Mouse (Mus musculus) intestine, embryonic 16.5 days (tissue): ENCODE measurements around the gene Tmx1. TPM values are rescaled to one million over a fixed set of nuclear protein-coding genes. Genes with fewer than 3 reads are reported as not detected.

ENCODE experiments used
- ATAC-seq: fragments of 200-750 bp; cut with Nextera tagmentation; 2 replicates; pipeline ENCODE4 v1.8.0; 2017; ENCODE audit warnings: moderate TSS enrichment, moderate library complexity
- H3K27ac ChIP-seq: fragments of 300-500 bp; sonication (generic); 2 replicates; pipeline ENCODE4 v1.5.1; 2014; ENCODE audit warnings: mild to moderate bottlenecking, low read length
- H3K27me3 ChIP-seq: fragments of 300-500 bp; sonication (generic); replicated peaks from 2 replicates; pipeline ENCODE4 v1.6.1; 2014; ENCODE audit warnings: low read length, control low read depth, mixed read lengths; ENCODE audit not compliant: control insufficient read depth, insufficient read depth
- H3K36me3 ChIP-seq: fragments of 300-500 bp; sonication (generic); 2 replicates; pipeline ENCODE4 v1.6.1; 2014; ENCODE audit warnings: low read length, control low read depth; ENCODE audit not compliant: control insufficient read depth, insufficient read depth
- H3K4me1 ChIP-seq: fragments of 300-500 bp; sonication (generic); 2 replicates; pipeline ENCODE4 v1.6.1; 2014; ENCODE audit warnings: low read length, control low read depth, mixed read lengths; ENCODE audit not compliant: control insufficient read depth, insufficient read depth
- H3K4me2 ChIP-seq: fragments of 300-500 bp; sonication (generic); 2 replicates; pipeline ENCODE4 v1.6.1; 2014; ENCODE audit warnings: low read depth, low read length, control low read depth
- H3K4me3 ChIP-seq: fragments of 300-500 bp; sonication (generic); 2 replicates; pipeline ENCODE4 v1.5.1; 2014; ENCODE audit warnings: mild to moderate bottlenecking, low read length
- H3K9ac ChIP-seq: fragments of 300-500 bp; sonication (generic); 2 replicates; pipeline ENCODE4 v1.6.1; 2014; ENCODE audit warnings: low read depth, low read length
- H3K9me3 ChIP-seq: fragments of 300-500 bp; sonication (generic); 2 replicates; pipeline ENCODE4 v1.6.1; 2016; ENCODE audit warnings: low read length, control low read depth; ENCODE audit not compliant: control insufficient read depth
- WGBS: fragments of 180-500 bp; shearing (Covaris S2); extraction: QIAGEN DNeasy Blood & Tissue Kit; methylation state at CpG from one replicate; pipeline ENCODE4 v1.1.7; 2014; 5-methylcytosine and 5-hydroxymethylcytosine counted together
- polyA plus RNA-seq: library from polyadenylated mRNA; unstranded; fragments of >200 nt; fragmentation: Nextera tagmentation; extraction: Ambion mirVana; gene quantifications from 2 replicates; pipeline ENCODE4 v1.2.1, GENCODE M21; 2015

Tmx1 gene
- polyA plus RNA-seq, 1 experiment from 2014 or later: 102 TPM

- H3K9me3 ChIP-seq: no peaks in the 10 kb centered on the region
- no peaks in the 10 kb centered on the region for H3K27me3 ChIP-seq
- no peak overlapping the region for H3K27ac ChIP-seq
- no peak overlapping the region for H3K4me2 ChIP-seq
- H3K4me1 ChIP-seq: 0 out of 2 replicates have a peak, but pooled peaks cover 2% of the 10 kb centered on the region
- no peak overlapping the region for H3K9ac ChIP-seq
- no peak overlapping the region for H3K4me3 ChIP-seq
- 31% methylated on average over 8 of the region's 8 CpGs for WGBS
- no peaks in the 10 kb centered on the region for H3K36me3 ChIP-seq
- no peak for ATAC-seq
These were observed 22.5 kb upstream of the Tmx1 start for GRCm38 (mm10) chr12:70430307-70430950.

DNA sequence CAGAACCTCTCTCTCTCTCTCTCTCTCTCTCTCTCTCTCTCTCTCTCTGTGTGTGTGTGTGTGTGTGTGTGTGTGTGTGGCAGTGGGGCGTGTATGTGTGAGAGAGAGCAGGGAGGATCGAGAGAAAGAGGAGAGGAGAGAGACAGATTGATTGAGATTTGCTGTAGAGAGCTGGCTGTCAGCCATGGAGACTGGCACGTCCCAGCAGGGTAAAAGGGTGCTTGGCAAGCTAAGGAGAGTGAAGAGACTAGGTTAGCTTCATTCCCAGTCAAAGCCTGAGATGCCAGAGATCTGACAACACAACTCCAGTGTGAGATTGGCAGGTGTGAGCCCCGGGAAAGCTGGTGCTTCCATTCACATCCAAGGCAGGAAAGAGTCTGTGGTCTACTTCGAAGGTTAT is 21.5 kb upstream of the Tmx1 start:
- no peak overlapping the region for H3K9ac ChIP-seq
- H3K36me3 ChIP-seq: no peaks in the 10 kb centered on the region
- H3K4me2 ChIP-seq: no peak overlapping the region
- H3K4me1 ChIP-seq: 0 out of 2 replicates have a peak, but pooled peaks cover 2% of the 10 kb centered on the region
- H3K4me3 ChIP-seq: no peak overlapping the region
- 62% methylated on average over 5 of the region's 5 CpGs for WGBS
- no peaks in the 10 kb centered on the region for H3K27me3 ChIP-seq
- H3K9me3 ChIP-seq: no peaks in the 10 kb centered on the region
- no peak overlapping the region for H3K27ac ChIP-seq
- no peak for ATAC-seq

DNA sequence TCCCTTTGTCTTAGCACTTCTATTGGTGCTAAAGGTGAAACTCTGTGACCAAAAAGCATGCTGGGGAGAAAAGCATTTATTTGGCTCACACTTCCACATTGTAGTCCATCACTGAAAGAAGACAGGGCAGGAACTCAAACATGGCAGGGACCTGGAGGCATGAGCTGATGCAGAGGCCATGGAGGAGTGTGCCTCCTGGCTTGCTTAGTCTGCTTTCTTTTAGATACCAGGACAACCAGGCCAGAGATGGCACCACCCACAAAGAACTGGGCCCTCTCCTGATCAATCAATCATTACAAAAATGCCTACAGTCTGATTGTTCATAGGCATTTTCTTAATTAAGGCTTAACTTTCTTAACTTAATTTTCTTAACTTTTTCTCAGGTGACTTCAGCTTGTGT is 2.9 kb upstream of the Tmx1 start:
- Histone ChIP-seq H3K4me3 (no peak overlapping the region), H3K36me3 (no peaks in the 10 kb centered on the region), H3K4me2 (no peak overlapping the region), H3K4me1 (peaks cover 7% of the 10 kb centered on the region), H3K27me3 (no peaks in the 10 kb centered on the region), H3K27ac (no peak overlapping the region), H3K9me3 (no peaks in the 10 kb centered on the region), H3K9ac (no peak overlapping the region)
- no peak for ATAC-seq

DNA sequence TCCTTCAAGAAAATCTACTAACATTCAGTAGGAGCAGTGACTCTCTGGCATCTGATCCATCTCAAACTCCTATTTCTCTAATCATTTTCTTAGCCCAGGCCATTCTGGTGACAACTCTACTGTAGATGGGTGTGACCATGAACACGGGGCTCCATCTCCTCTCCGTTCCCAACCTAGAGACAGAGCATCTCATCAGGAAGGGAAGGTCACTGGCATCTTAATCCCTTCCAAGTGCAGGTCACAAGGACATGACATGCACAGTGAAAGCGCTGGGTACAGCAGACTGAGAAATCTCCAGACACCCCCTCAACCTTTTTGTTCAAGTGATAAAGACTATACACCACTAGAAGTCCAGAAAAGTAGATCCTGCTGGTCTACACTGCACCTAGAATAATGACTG is 1.4 kb upstream of the Tmx1 start:
- ATAC-seq: no peak
- no peaks in the 10 kb centered on the region for H3K27me3 ChIP-seq
- H3K9me3 ChIP-seq: no peaks in the 10 kb centered on the region
- peaks cover 7% of the 10 kb centered on the region for H3K4me1 ChIP-seq
- H3K36me3 ChIP-seq: no peaks in the 10 kb centered on the region
- H3K4me2 ChIP-seq: no peak overlapping the region
- H3K27ac ChIP-seq: no peak overlapping the region
- WGBS: 91% methylated on average over 3 of the region's 3 CpGs
- no peak overlapping the region for H3K4me3 ChIP-seq
- H3K9ac ChIP-seq: no peak overlapping the region

DNA sequence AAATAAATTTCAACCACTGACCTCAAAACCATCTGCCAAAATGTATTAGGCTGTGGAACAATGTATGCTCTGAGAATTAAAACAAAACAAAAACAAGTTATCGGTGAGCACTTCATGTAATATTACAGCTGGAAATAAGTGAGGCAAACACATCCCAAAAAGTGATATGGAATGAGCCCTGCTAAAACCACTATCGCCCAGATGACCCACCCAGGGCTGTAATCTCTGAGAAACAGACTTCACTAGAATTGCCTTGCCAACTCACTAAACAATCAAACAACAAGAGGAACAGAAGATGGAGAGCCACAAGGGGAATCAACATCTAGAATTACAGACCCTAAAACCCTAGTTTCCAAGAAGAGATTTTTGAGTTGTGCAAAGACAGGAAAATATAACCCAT is 752 bp upstream of the Tmx1 start:
- H3K27me3 ChIP-seq: no peaks in the 10 kb centered on the region
- peaks cover 7% of the 10 kb centered on the region for H3K4me1 ChIP-seq
- peak overlapping the region; percentile 8; the same call in 1 of the 2 replicates for H3K9ac ChIP-seq
- ATAC-seq: no peak
- no peaks in the 10 kb centered on the region for H3K9me3 ChIP-seq
- H3K4me2 ChIP-seq: peak overlapping the region; percentile 82
- 75% methylated on average over 2 of the region's 2 CpGs for WGBS
- no peaks in the 10 kb centered on the region for H3K36me3 ChIP-seq
- H3K27ac ChIP-seq: no peak overlapping the region
- no peak overlapping the region for H3K4me3 ChIP-seq

DNA sequence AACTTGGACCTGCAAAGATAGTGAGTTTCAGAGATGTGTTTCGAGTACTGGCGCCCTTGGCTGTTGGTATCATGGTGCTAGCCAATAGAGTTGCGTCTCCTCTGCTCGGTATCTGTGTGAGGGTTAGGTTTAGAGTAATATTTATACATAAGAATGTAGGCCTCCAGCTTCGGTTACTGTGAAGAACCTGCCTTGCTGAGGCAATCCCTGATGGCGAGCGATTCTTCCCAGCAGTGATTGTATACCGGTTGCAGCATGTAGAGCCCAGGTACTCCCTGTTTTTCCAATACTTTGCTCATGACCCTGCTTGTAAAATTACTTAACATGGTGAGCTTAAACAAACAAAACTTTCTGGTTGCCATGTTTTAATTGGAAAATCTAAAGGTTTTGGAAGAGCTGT is 2.3 kb downstream of the Tmx1 start:
- no peak for ATAC-seq
- WGBS: 92% methylated on average over 8 of the region's 8 CpGs
- H3K27me3 ChIP-seq: no peaks in the 10 kb centered on the region

DNA sequence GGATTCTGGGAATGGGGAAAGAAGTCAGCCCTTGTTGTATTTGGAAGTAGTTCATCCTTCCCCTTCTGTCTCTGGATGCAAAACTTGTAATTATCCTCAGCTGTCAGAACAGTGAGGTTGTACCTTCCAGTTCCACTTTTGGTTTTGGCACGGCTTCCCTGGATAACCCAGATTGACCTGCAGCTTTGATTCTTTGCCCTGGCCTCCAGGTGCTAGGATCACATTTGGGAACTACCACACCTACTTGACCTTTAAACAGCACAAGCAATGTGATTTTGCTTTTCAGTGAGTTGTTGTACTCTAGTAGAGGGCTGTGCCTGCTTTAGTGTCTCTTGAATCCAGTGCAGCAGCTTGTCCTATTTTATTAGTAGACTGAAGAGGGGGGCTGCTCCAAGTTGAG is 6.7 kb downstream of the Tmx1 start:
- Histone ChIP-seq H3K4me1 (no peaks in the 10 kb centered on the region), H3K9ac (no peak overlapping the region), H3K9me3 (no peaks in the 10 kb centered on the region), H3K4me2 (no peak overlapping the region), H3K36me3 (peaks cover 12% of the 10 kb centered on the region), H3K27me3 (no peaks in the 10 kb centered on the region), H3K27ac (no peak overlapping the region), H3K4me3 (no peak overlapping the region)
- no peak for ATAC-seq
- WGBS: 96% methylated on average over 1 of the region's 1 CpGs

More for the DNA sequence above, 2.3 kb downstream of the Tmx1 start:
- Histone ChIP-seq H3K9ac (no peak overlapping the region), H3K4me3 (no peak overlapping the region), H3K9me3 (no peaks in the 10 kb centered on the region), H3K36me3 (peaks cover 9% of the 10 kb centered on the region), H3K4me1 (peaks cover 7% of the 10 kb centered on the region), H3K4me2 (no peak overlapping the region), H3K27ac (no peak overlapping the region)

DNA sequence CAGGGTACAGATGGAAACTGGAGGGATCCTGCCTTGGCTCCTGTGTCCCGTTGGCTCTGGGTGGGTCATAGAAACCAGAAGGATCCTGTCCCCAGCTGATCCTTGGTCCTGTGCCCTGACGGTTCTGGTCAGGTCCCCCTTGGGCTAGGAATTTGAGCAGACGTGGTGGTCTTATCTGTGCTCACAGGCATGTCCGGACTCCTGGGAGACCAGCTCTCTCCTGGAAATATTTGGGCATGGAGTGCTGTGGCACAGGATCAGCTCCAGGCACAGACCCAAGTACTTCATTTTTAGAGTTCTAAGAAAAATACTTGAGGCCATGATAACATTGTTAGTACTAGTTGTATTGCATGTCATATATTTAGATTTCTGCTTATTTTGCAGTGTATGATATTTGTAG is 11.1 kb downstream of the Tmx1 start:
- no peak for ATAC-seq
- H3K27ac ChIP-seq: no peak overlapping the region
- no peaks in the 10 kb centered on the region for H3K27me3 ChIP-seq
- no peak overlapping the region for H3K9ac ChIP-seq
- H3K4me3 ChIP-seq: no peak overlapping the region
- peaks cover 19% of the 10 kb centered on the region for H3K36me3 ChIP-seq
- no peaks in the 10 kb centered on the region for H3K4me1 ChIP-seq
- no peaks in the 10 kb centered on the region for H3K9me3 ChIP-seq
- no peak overlapping the region for H3K4me2 ChIP-seq
- WGBS: 86% methylated on average over 4 of the region's 4 CpGs

DNA sequence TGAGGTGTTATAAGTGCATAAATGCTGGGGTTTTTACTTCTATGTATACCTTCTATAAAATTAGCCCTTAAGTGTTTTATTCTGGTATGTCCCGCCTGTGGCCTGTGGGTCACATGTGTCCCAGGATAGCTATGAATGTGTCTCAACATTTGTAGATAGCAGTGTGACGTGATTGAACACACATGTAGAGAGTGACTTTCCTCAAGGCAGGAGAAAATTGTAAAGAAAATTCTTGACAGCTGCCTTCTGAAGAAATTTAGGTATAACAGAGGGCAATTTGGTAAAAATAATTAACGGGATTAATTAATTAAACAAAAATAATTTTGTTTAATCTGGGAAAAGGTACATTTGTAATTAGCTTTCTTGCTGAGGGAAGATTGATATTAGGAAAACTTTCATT is 22.4 kb downstream of the Tmx1 start:
- Histone ChIP-seq H3K27ac (no peak overlapping the region), H3K27me3 (no peaks in the 10 kb centered on the region), H3K4me1 (no peaks in the 10 kb centered on the region), H3K4me2 (no peak overlapping the region), H3K9ac (no peak overlapping the region), H3K36me3 (no peaks in the 10 kb centered on the region), H3K4me3 (no peak overlapping the region), H3K9me3 (no peaks in the 10 kb centered on the region)
- WGBS: 83% methylated on average over 3 of the region's 3 CpGs
- ATAC-seq: no peak
